Mouse (Mus musculus) limb, embryonic 13.5 days (tissue): Measurements from ENCODE around the gene Figla. TPM values are rescaled to one million over a fixed set of nuclear protein-coding genes. Genes with fewer than 3 reads are reported as not detected.
"Not testable (repeated sequence)": the region's sequence is repeated elsewhere in the genome, so short reads cannot be mapped to it uniquely, and the experiment has no call there.

Experiments
- ATAC-seq: fragments of 200-750 bp; cut with Nextera tagmentation; 2 replicates; pipeline ENCODE4 v1.8.0; 2017; ENCODE audit warnings: low read depth, moderate number of reproducible peaks, moderate TSS enrichment; ENCODE audit not compliant: low FRiP score
- H3K27ac ChIP-seq: fragments of 300-500 bp; sonication (generic); 2 replicates; pipeline ENCODE4 v1.5.1; 2015; ENCODE audit warnings: inconsistent platforms, mild to moderate bottlenecking, moderate library complexity
- H3K27me3 ChIP-seq: fragments of 300-500 bp; sonication (generic); 2 replicates; pipeline ENCODE4 v1.6.1; 2015; ENCODE audit warnings: mild to moderate bottlenecking, inconsistent platforms
- H3K36me3 ChIP-seq: fragments of 300-500 bp; sonication (generic); 2 replicates; pipeline ENCODE4 v1.6.1; 2015; ENCODE audit warnings: inconsistent platforms, mild to moderate bottlenecking, moderate library complexity
- H3K4me1 ChIP-seq: fragments of 300-500 bp; sonication (generic); 2 replicates; pipeline ENCODE4 v1.6.1; 2015; ENCODE audit warnings: inconsistent platforms
- H3K4me2 ChIP-seq: fragments of 300-500 bp; sonication (generic); replicated peaks from 2 replicates; pipeline ENCODE4 v1.6.1; 2015; ENCODE audit warnings: inconsistent platforms, mild to moderate bottlenecking, moderate library complexity
- H3K4me3 ChIP-seq: fragments of 300-500 bp; sonication (generic); 2 replicates; pipeline ENCODE4 v1.5.1; 2015; ENCODE audit warnings: moderate library complexity, mild to moderate bottlenecking, inconsistent platforms
- H3K9ac ChIP-seq: fragments of 300-500 bp; sonication (generic); 2 replicates; pipeline ENCODE4 v1.6.1; 2015; ENCODE audit warnings: mild to moderate bottlenecking, inconsistent platforms
- H3K9me3 ChIP-seq: fragments of 300-500 bp; sonication (generic); 2 replicates; pipeline ENCODE4 v1.6.1; 2016; ENCODE audit warnings: inconsistent platforms
- WGBS: fragments of 180-500 bp; shearing (Covaris S2); methylation state at CpG from one replicate; pipeline ENCODE4 v1.1.7; 2015; 5-methylcytosine and 5-hydroxymethylcytosine counted together
- polyA plus RNA-seq: library from polyadenylated mRNA; unstranded; fragments of >200 nt; fragmentation: Nextera tagmentation; extraction: Ambion mirVana; gene quantifications from 2 replicates; pipeline ENCODE4 v1.2.1, GENCODE M21; 2015

Gene Figla
- polyA plus RNA-seq, 1 experiment from 2014 or later: not detected

- peak; percentile 81 for ATAC-seq
- no peaks in the 10 kb centered on the region for H3K27me3 ChIP-seq
- H3K36me3 ChIP-seq: no peaks in the 10 kb centered on the region
- H3K9me3 ChIP-seq: no peaks in the 10 kb centered on the region
- no peaks in the 10 kb centered on the region for H3K4me1 ChIP-seq
- peak overlapping the region; percentile 13; the same call in 1 of the 2 replicates for H3K4me3 ChIP-seq
- H3K9ac ChIP-seq: no peak overlapping the region
- no peak overlapping the region for H3K27ac ChIP-seq
- peak overlapping the region; percentile 56 for H3K4me2 ChIP-seq
- 12% methylated on average over 18 of the region's 18 CpGs for WGBS
These were observed 11.5 kb upstream of the Figla start for GRCm38 (mm10) chr6:86004271-86005148.

GRCm38 (mm10) chr6:86009980-86010379 lies 6.0 kb upstream of the Figla start:
- H3K4me1 ChIP-seq: no peaks in the 10 kb centered on the region
- no peaks in the 10 kb centered on the region for H3K9me3 ChIP-seq
- 41% methylated on average over 4 of the region's 4 CpGs for WGBS
- H3K36me3 ChIP-seq: no peaks in the 10 kb centered on the region
- no peak overlapping the region for H3K9ac ChIP-seq
- H3K4me2 ChIP-seq: no peak overlapping the region
- H3K27me3 ChIP-seq: no peaks in the 10 kb centered on the region
- no peak overlapping the region for H3K27ac ChIP-seq
- no peak for ATAC-seq
- no peak overlapping the region for H3K4me3 ChIP-seq

- not testable (repeated sequence) for H3K27ac ChIP-seq, H3K4me3 ChIP-seq, H3K4me1 ChIP-seq, H3K4me2 ChIP-seq, H3K9me3 ChIP-seq, H3K36me3 ChIP-seq, H3K9ac ChIP-seq, ATAC-seq, H3K27me3 ChIP-seq
- 70% methylated on average over 5 of the region's 5 CpGs for WGBS
These were observed 1.2 kb upstream of the Figla start for GRCm38 (mm10) chr6:86014812-86015211.

- ATAC-seq: no peak; the same call in 1 of the 2 replicates
- no peaks in the 10 kb centered on the region for H3K9me3 ChIP-seq
- no peaks in the 10 kb centered on the region for H3K4me1 ChIP-seq
- no peak overlapping the region for H3K4me2 ChIP-seq
- H3K36me3 ChIP-seq: no peaks in the 10 kb centered on the region
- no peaks in the 10 kb centered on the region for H3K27me3 ChIP-seq
- no peak overlapping the region for H3K27ac ChIP-seq
- 79% methylated on average over 23 of the region's 23 CpGs for WGBS
- no peak overlapping the region for H3K4me3 ChIP-seq
- H3K9ac ChIP-seq: no peak overlapping the region
These were observed 901 bp downstream of the Figla start for GRCm38 (mm10) chr6:86016793-86017350.

- H3K9me3 ChIP-seq: no peaks in the 10 kb centered on the region
- H3K27me3 ChIP-seq: no peaks in the 10 kb centered on the region
- no peak overlapping the region for H3K9ac ChIP-seq
- H3K4me2 ChIP-seq: no peak overlapping the region
- no peaks in the 10 kb centered on the region for H3K36me3 ChIP-seq
- no peaks in the 10 kb centered on the region for H3K4me1 ChIP-seq
- no peak for ATAC-seq
- H3K27ac ChIP-seq: no peak overlapping the region
- no peak overlapping the region for H3K4me3 ChIP-seq
- 56% methylated on average over 4 of the region's 4 CpGs for WGBS
These were observed 3.7 kb downstream of the Figla start for GRCm38 (mm10) chr6:86019415-86020237.

GRCm38 (mm10) chr6:86020948-86021347 lies 5.0 kb downstream of the Figla start:
- no peak overlapping the region for H3K4me2 ChIP-seq
- no peaks in the 10 kb centered on the region for H3K36me3 ChIP-seq
- no peak for ATAC-seq
- H3K4me1 ChIP-seq: no peaks in the 10 kb centered on the region
- H3K9ac ChIP-seq: no peak overlapping the region
- 32% methylated on average over 3 of the region's 3 CpGs for WGBS
- no peaks in the 10 kb centered on the region for H3K9me3 ChIP-seq
- peaks cover under 1% of the 10 kb centered on the region; the same call in 1 of the 2 replicates for H3K27me3 ChIP-seq
- no peak overlapping the region for H3K27ac ChIP-seq
- H3K4me3 ChIP-seq: no peak overlapping the region

- ATAC-seq: no peak
- no peak overlapping the region for H3K4me2 ChIP-seq
- no peak overlapping the region for H3K4me3 ChIP-seq
- no peaks in the 10 kb centered on the region for H3K9me3 ChIP-seq
- no peaks in the 10 kb centered on the region for H3K36me3 ChIP-seq
- no peak overlapping the region for H3K9ac ChIP-seq
- peaks cover 8% of the 10 kb centered on the region for H3K4me1 ChIP-seq
- H3K27me3 ChIP-seq: peaks cover 53% of the 10 kb centered on the region
- no peak overlapping the region for H3K27ac ChIP-seq
- 86% methylated on average over 8 of the region's 8 CpGs for WGBS
These were observed 10.8 kb downstream of the Figla start for GRCm38 (mm10) chr6:86026632-86027292.

GRCm38 (mm10) chr6:86028150-86028549 lies 12.2 kb downstream of the Figla start:
- H3K9ac ChIP-seq: peak overlapping the region; percentile 70; the same call in 1 of the 2 replicates
- H3K27me3 ChIP-seq: peaks cover 53% of the 10 kb centered on the region
- H3K27ac ChIP-seq: no peak overlapping the region
- peak overlapping the region; percentile 95 for H3K4me2 ChIP-seq
- peaks cover 8% of the 10 kb centered on the region for H3K4me1 ChIP-seq
- peak overlapping the region; percentile 55 for H3K4me3 ChIP-seq
- ATAC-seq: no peak
- no peaks in the 10 kb centered on the region for H3K36me3 ChIP-seq
- WGBS: 63% methylated on average over 2 of the region's 2 CpGs
- H3K9me3 ChIP-seq: no peaks in the 10 kb centered on the region

- H3K27ac ChIP-seq: no peak within 1 kb of the TSS
- peaks cover 53% of the 10 kb centered on the region for H3K27me3 ChIP-seq
- peak; percentile 40; the same call in 1 of the 2 replicates for ATAC-seq
- WGBS: under 1% methylated on average over 56 of the region's 56 CpGs
- no peaks in the 10 kb centered on the region for H3K36me3 ChIP-seq
- peak within 1 kb of the TSS; percentile 55 for H3K4me3 ChIP-seq
- peak within 1 kb of the TSS; percentile 95 for H3K4me2 ChIP-seq
- no peaks in the 10 kb centered on the region for H3K9me3 ChIP-seq
- peak within 1 kb of the TSS; percentile 70 for H3K9ac ChIP-seq
- peaks cover 8% of the 10 kb centered on the region for H3K4me1 ChIP-seq
These were observed 12.8 kb downstream of the Figla start, which contains the start of gene Add2 for GRCm38 (mm10) chr6:86028601-86029322. TSS of gene Add2 (plus strand) at chr6:86028681.

GRCm38 (mm10) chr6:86029323-86029713 lies 13.3 kb downstream of the Figla start:
- WGBS: 12% methylated on average over 6 of the region's 6 CpGs
- peaks cover 53% of the 10 kb centered on the region for H3K27me3 ChIP-seq
- no peak overlapping the region for H3K27ac ChIP-seq
- peak overlapping the region; percentile 70 for H3K9ac ChIP-seq
- H3K9me3 ChIP-seq: no peaks in the 10 kb centered on the region
- H3K4me2 ChIP-seq: peak overlapping the region; percentile 95
- peaks cover 8% of the 10 kb centered on the region for H3K4me1 ChIP-seq
- H3K36me3 ChIP-seq: no peaks in the 10 kb centered on the region
- no peak for ATAC-seq
- peak overlapping the region; percentile 55 for H3K4me3 ChIP-seq

GRCm38 (mm10) chr6:86031527-86031926 lies 15.6 kb downstream of the Figla start:
- Histone ChIP-seq H3K9me3 (no peaks in the 10 kb centered on the region), H3K4me3 (no peak overlapping the region), H3K4me1 (peaks cover 8% of the 10 kb centered on the region), H3K27me3 (peaks cover 48% of the 10 kb centered on the region), H3K4me2 (no peak overlapping the region), H3K27ac (no peak overlapping the region), H3K36me3 (no peaks in the 10 kb centered on the region), H3K9ac (no peak overlapping the region)
- no peak for ATAC-seq
- 86% methylated on average over 2 of the region's 2 CpGs for WGBS
